Mouse (Mus musculus) inflammation-experienced regulatory T-cells, adult 6 months (primary cell): Measurements from ENCODE around the gene Whrn. TPM values are rescaled to one million over a fixed set of nuclear protein-coding genes. Genes with fewer than 3 reads are reported as not detected.
A peak's percentile ranks its signal among the peaks of the same experiment; 100 is the strongest.

Experiments
- ATAC-seq: one replicate; pipeline ENCODE4 v1.8.0; 2017
- polyA plus RNA-seq, 3 experiments: library from polyadenylated mRNA; unstranded; fragments of 100-300 nt; shearing (Covaris generic); gene quantifications; one replicate each; pipeline ENCODE4 v1.2.1; 2017

Whrn gene
- 1 to 10 TPM in 2 of 3 experiments, under 1 TPM in 1; 0.75 to 4.4 (median 3.9) TPM for polyA plus RNA-seq

DNA sequence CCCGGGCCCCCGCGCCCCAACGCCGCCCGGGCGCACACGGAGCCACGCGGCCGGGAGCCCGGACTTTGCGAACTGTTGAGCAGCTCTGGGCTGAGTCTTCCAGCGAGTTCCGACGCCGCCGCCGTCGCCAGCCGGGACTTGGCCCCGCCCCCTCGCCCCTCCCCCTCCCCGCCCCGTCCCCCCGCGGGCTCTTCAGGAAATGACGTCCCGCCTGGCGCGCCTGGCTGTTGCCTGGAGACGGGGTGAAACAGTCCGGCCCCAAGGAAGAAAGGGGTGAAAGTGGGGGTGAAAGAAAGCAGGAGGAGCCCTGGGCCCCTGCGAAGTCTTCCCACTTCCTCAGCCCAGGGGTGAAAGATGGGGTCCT, at the start of gene Whrn:
Whrn (minus strand) TSS at position 77 of the 364 bp plus-strand sequence.
- peak; percentile 81 for ATAC-seq

GRCm38 (mm10) chr4:63545231-63545958, 49.6 kb upstream of the Whrn start:
- ATAC-seq, result no peak

GRCm38 (mm10) chr4:63544494-63545230, 48.9 kb upstream of the Whrn start, which contains the start of gene Atp6v1g1:
Gene Atp6v1g1, plus strand, starts transcription at chr4:63544772.
- peak; percentile 97 for ATAC-seq

DNA sequence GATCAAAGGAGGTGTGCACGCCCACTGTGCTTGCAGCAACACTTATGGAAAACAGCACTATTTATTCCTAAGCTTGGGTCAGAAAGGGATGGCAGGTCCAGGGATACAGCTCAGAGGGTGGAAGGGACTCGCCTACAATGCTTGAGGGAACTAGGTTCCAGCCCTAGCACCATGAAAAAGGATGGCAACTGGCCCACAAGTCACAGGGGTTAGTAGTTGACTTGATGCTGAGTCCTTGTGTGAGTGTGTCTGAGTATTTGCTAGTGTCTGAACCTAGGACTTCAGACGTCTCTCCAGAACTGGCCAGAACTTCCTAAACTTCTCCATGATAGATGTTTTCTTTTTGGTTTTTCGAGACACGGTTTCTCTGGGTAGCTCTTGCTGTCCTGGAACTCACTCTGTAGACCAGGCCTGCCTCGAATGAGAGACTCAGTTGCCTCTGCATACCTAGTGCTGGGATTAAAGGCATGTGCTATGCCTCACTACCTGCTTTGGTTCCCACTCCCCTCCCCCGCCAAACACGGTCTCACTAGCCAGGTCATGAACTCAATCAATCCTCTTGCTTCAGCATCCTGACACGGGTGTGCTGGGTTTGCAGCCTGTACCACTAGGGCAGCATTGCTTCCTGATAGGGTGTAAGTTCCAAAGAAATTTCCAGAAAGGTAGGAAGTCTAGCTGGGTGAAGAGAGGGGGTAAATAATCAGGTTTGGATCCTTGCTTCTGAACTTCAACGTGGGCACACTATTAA, 48.1 kb upstream of the Whrn start:
- ATAC-seq, result peak; percentile 19

DNA sequence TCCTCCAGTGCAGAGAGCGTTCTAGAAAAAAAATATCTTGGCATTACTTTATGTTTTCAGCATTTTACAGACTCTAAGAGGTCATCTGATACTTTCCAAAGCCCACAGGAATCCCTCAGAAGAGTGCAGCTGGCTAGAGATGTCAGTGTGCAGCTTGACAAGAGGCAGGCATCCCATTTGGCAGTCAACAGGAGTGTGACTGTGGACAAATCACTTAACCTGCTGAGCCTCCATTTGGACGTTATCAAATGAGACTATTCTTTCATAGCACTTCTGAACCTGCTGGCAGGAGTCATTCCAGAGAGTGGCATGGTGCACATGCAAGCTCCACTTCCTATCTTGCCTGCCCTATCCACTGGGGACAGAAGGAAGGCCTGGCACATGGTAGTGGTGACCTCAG, 46.4 kb upstream of the Whrn start:
- ATAC-seq, result no peak

GRCm38 (mm10) chr4:63537602-63538001, 41.8 kb upstream of the Whrn start:
- no peak for ATAC-seq

GRCm38 (mm10) chr4:63530409-63530808, 34.6 kb upstream of the Whrn start:
- ATAC-seq, result no peak

GRCm38 (mm10) chr4:63528946-63529345, 33.2 kb upstream of the Whrn start:
- no peak for ATAC-seq

GRCm38 (mm10) chr4:63525514-63525913, 29.7 kb upstream of the Whrn start:
- no peak for ATAC-seq

DNA sequence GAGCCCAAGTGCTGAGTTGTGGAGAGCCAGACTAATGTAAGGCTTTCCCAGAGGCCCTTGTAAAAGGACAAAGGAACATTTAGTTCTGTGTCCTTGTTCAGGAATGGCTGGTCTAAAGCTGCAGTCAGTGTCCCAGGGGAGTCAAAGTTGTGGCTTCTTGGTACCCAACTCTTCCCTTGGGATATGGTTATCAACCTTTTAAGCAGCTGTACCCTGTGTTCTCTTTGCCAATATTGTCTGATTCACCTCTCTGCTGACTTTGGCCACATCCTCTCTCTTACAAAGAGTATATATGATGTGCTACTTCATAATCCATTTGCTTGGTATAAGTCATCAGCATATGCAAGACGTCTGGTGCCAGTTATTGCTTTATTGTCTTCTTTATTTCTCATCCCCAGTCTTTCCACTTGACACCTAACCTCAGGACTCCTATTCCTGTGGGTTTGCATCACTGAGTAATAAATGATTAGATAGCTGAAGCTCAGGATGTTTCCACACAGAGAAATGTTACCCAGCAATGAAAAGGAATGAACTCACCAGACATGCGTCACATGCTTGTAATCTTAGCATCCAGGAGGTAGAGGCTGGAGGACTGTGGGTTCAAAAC, 26.1 kb upstream of the Whrn start:
- no peak for ATAC-seq

GRCm38 (mm10) chr4:63515021-63515420, 19.2 kb upstream of the Whrn start:
- ATAC-seq, result no peak

DNA sequence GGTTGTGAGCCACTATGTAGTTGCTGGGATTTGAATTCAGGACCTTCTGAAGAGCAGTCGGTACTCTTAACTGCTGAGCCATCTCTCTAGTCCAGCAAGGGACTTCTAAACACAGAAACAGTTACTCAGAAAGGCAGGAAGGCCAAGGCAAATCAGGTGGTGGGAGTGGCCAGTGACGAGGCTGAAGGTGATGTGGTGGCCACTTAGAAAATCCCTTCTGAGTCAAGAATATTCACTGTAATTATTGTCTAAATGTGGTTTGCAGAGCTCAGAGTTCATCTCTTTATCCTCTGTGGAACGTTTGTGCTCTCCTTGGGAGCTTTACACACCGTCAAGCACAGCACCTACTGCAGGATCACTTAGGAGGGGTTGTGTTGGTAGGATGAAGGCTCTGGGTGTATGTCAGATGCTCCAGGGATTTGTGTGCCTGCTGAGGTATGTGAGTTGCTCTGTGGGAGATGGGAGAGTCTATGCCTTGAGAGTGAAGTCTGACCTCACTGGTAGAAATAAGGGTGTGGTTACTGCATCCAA, 18.7 kb upstream of the Whrn start:
- no peak for ATAC-seq

GRCm38 (mm10) chr4:63512921-63513320, 17.1 kb upstream of the Whrn start:
- ATAC-seq, result no peak

DNA sequence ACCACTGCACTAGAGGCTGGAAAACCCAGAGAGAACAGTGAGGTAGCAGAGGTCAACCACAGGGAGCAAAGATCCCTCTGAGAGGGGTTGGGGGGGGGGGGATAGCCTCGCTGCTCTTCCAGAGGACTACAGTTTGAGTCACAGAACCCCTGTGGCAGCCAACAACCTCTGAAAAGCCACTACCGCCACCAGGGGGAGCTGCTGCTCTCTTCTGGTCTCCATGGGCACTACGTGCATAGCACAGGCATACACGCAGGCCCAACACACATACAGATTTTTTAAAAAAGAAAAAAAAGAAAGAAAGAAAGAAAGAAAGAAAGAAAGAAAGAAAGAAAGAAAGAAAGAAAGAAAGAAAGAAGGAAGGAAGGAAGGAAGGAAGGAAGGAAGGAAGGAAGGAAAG, 12.4 kb upstream of the Whrn start:
- ATAC-seq, result peak; percentile 74

DNA sequence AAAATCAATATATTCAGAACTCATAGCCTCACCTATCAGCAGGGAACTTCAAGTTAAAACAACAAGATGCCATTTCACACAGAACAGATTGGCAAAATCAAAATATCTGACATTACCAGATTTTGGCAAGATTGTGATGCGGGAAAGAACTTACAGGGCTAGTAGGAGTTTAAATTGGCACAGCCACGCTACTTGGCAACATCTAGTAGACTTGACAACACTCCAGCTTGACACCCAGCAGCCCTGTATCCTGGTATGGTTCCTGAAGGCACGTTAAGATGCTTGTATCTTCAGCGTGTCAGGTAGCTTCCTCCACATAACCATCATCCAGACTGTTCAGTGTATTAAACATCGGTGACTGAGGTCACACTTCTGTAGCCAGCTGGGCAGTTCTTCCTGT, 11.7 kb upstream of the Whrn start:
- ATAC-seq, result no peak

- ATAC-seq, result no peak
Observed at GRCm38 (mm10) chr4:63503949-63504348, 8.2 kb upstream of the Whrn start.

DNA sequence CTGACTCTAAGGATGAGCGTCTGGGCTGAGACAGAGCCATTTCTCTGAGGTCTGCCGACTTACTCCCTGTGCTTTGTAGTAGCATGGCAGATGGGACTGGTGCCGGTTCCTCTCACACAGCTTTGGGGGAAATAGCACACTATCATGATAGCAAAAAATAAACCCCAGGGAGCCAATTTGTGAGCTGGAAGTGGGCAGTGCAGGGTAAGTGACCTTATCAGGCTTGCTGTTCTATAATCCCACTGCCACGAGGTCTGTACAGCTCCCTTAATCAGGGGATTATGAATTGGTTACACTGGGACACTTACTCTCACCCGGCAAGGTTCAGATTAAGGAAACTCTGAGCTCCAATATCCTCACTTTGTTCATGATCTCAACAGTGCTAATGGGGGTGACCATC, 5.3 kb upstream of the Whrn start:
- ATAC-seq, result no peak

- no peak for ATAC-seq
Observed at GRCm38 (mm10) chr4:63498346-63498745, 2.6 kb upstream of the Whrn start.

GRCm38 (mm10) chr4:63496312-63496711, 521 bp upstream of the Whrn start:
- no peak for ATAC-seq

GRCm38 (mm10) chr4:63494967-63495914, 550 bp downstream of the Whrn start:
- ATAC-seq, result peak; percentile 49

- ATAC-seq, result peak; percentile 25
Observed at GRCm38 (mm10) chr4:63494401-63494966, 1.3 kb downstream of the Whrn start.
